Comparison of ENCODE assay signal across 9 mouse cellular contexts in the genomic region with DNA sequence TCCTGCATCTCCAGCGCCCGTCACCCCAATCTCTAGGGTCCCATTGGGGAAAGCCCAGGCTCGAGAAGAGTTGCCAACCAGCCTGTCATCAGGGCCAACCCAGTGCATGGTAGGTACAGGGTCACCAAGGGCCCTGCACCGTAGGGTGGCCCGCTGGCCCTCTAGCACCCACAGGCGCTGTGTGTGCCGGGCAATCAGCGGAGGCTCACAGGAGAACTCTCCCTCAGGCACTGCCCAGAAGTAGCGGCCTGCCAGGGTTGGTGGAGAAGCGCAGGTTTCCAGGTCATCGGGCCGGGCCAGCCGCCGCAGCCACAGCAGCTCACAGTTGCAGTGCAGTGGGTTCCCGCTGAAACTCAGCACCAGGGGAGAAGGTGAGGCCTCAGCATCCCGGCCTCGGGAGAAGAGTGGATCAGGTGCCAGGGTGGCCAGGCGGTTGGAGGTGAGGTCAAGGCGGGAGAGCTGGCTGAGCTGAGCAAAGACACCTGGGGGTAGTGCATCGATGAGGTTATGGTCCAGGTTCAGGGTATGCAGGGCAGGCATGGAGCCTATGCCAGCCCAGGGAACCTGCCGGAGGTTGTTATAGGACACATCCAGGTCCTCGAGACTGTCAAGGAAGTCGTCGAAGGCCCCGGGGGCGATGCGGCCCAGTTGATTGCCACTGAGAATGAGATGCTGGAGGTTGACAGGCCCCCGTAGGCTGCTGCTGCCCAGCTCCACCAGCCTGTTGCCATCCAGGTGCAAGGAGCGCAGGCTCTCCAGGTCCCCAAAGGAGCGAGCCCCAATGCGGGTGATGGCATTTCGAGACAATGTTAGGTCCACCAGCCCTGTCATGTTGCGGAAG. TPM values are rescaled to one million over a fixed set of nuclear protein-coding genes. Genes with fewer than 3 reads are reported as not detected.
DNase-seq lines count a peak whose midpoint lies in the region; ATAC-seq lines count a peak whose summit lies in the region.
"Had no signal": no experiment of that assay in that cellular context is flagged by ENCODE, and none has a peak within 500 bp of the region (broad histone marks: within the 10 kb centered on the region; RNA-seq: fewer than 3 reads in every experiment).

No protein-coding gene starts in this region.

- peak overlapping the region; percentile 82; the same call in 1 of the 2 replicates for H3K4me2 ChIP-seq in intestine, embryonic 16.5 days (ENCODE audit: low read depth, low read length)
- H3K4me2 ChIP-seq in stomach, embryonic 15.5 days = peak overlapping the region; percentile 84

- peak overlapping the region; percentile 92 for H3K9ac ChIP-seq in intestine, embryonic 16.5 days (ENCODE audit: low read depth, low read length)
- no peak overlapping the region for H3K9ac ChIP-seq in stomach, embryonic 15.5 days

- H3K27ac ChIP-seq in heart, embryonic 10.5 days = peak overlapping the region; percentile 98
- no peak overlapping the region; the same call in 1 of the 2 replicates for H3K27ac ChIP-seq in intestine, embryonic 16.5 days (ENCODE audit: low read length)
- H3K27ac ChIP-seq in stomach, embryonic 15.5 days = no peak overlapping the region

- peaks cover 33% of the 10 kb centered on the region for H3K36me3 ChIP-seq in heart, embryonic 10.5 days
- H3K36me3 ChIP-seq in megakaryocyte, embryonic 14.5 days (replicated peaks; ENCODE audit: low read length) = no peaks in the 10 kb centered on the region
- H3K36me3 ChIP-seq in intestine, embryonic 16.5 days (ENCODE audit: control insufficient read depth, insufficient read depth, low read length) = peaks cover 16% of the 10 kb centered on the region
- H3K36me3 ChIP-seq in stomach, embryonic 15.5 days = peaks cover 18% of the 10 kb centered on the region

- DNase-seq in heart, embryonic 10.5 days (ENCODE audit: low spot score) = no peak
- no peak for DNase-seq in heart, postnatal 36 days
- no peak for DNase-seq in frontal cortex, postnatal 36 days (ENCODE audit: low spot score in 2 of 2)
- DNase-seq in left cerebral cortex, adult 18-20 months (ENCODE audit: low spot score in 2 of 2) = no peak
- DNase-seq: layer of hippocampus, postnatal 36 days had no signal

- intact Hi-C loops in heart, postnatal 36 days (cut with DNase I) = no loop called here

- H3K27me3 ChIP-seq in heart, embryonic 10.5 days (ENCODE audit: insufficient read depth, poor library complexity, severe bottlenecking) = peaks cover 8% of the 10 kb centered on the region; the same call in 1 of the 2 replicates
- H3K27me3 ChIP-seq in megakaryocyte, embryonic 14.5 days (replicated peaks) = peaks cover 93% of the 10 kb centered on the region
- H3K27me3 ChIP-seq in intestine, embryonic 16.5 days (replicated peaks; ENCODE audit: control insufficient read depth, insufficient read depth, low read length) = no peaks in the 10 kb centered on the region
- H3K27me3 ChIP-seq in stomach, embryonic 15.5 days (replicated peaks) = no peaks in the 10 kb centered on the region

- no peak for ATAC-seq in megakaryocyte, adult 5-6 weeks (ENCODE audit: poor library complexity, severe bottlenecking)
- no peak for ATAC-seq in intestine, embryonic 16.5 days
- no peak for ATAC-seq in stomach, embryonic 15.5 days (ENCODE audit: insufficient read depth, low FRiP score, low read depth)

- H3K4me3 ChIP-seq in heart, embryonic 10.5 days = peak overlapping the region; percentile 92
- H3K4me3 ChIP-seq in megakaryocyte, embryonic 14.5 days (replicated peaks) = peak overlapping the region; percentile 18
- peak overlapping the region; percentile 94 for H3K4me3 ChIP-seq in intestine, embryonic 16.5 days (ENCODE audit: low read length)
- H3K4me3 ChIP-seq in stomach, embryonic 15.5 days (replicated peaks) = peak overlapping the region; percentile 90; the same call in 1 of the 2 replicates

- H3K9me3 ChIP-seq in heart, embryonic 10.5 days = no peaks in the 10 kb centered on the region
- H3K9me3 ChIP-seq in megakaryocyte, embryonic 14.5 days = no peaks in the 10 kb centered on the region
- H3K9me3 ChIP-seq in intestine, embryonic 16.5 days (ENCODE audit: control insufficient read depth, low read length) = no peaks in the 10 kb centered on the region
- no peaks in the 10 kb centered on the region for H3K9me3 ChIP-seq in stomach, embryonic 15.5 days

- WGBS in heart, embryonic 10.5 days = 88% methylated on average over 33 of the region's 33 CpGs
- 89% methylated on average over 33 of the region's 33 CpGs for WGBS in intestine, embryonic 16.5 days
- WGBS in stomach, embryonic 15.5 days = 84% methylated on average over 33 of the region's 33 CpGs

- peaks cover 48% of the 10 kb centered on the region for H3K4me1 ChIP-seq in heart, embryonic 10.5 days
- H3K4me1 ChIP-seq in megakaryocyte, embryonic 14.5 days = peaks cover 26% of the 10 kb centered on the region
- peaks cover 31% of the 10 kb centered on the region for H3K4me1 ChIP-seq in intestine, embryonic 16.5 days (ENCODE audit: control insufficient read depth, insufficient read depth, low read length)
- peaks cover 34% of the 10 kb centered on the region for H3K4me1 ChIP-seq in stomach, embryonic 15.5 days

RNA-seq across cellular contexts. Expression of a gene that starts 1.8 kb away (rescaled TPM):
- 4.4 and 7.2 TPM in 2 replicates for polyA plus RNA-seq in heart, embryonic 10.5 days (2016; fragmentation: Nextera tagmentation; extraction: Ambion mirVana)
- 1 to 10 TPM; 7.7 to 9.2 TPM for total RNA-seq in heart, postnatal 36 days (2021)
- 2.4 and 4.7 TPM in 2 replicates for polyA plus RNA-seq in megakaryocyte, embryonic 14.5 days (2012; ENCODE audit: insufficient read depth, low replicate concordance)
- total RNA-seq in megakaryocyte, adult 5-6 weeks (2015) = 0.09 and 0.30 TPM in 2 replicates
- 0.29 and 0.65 TPM in 2 replicates for total RNA-seq in megakaryocyte, adult 5-6 weeks (2017)
- polyA plus RNA-seq in intestine, embryonic 16.5 days (2015; fragmentation: Nextera tagmentation; extraction: Ambion mirVana) = 2.7 and 4.0 TPM in 2 replicates
- polyA plus RNA-seq in stomach, embryonic 15.5 days (2015; fragmentation: Nextera tagmentation; extraction: Ambion mirVana) = 5.7 and 6.1 TPM in 2 replicates
- 10 to 100 TPM; 41.9 to 46.4 TPM for total RNA-seq in left cerebral cortex, adult 18-20 months (2021)

RNA-seq across cellular contexts. Expression of a gene that starts 11.8 kb away (rescaled TPM):
- 53.1 and 61.9 TPM in 2 replicates for polyA plus RNA-seq in heart, embryonic 10.5 days (2016; fragmentation: Nextera tagmentation; extraction: Ambion mirVana)
- 10 to 100 TPM in 1 of 2 experiments, 1 to 10 TPM in 1; 9.4 to 10.1 TPM for total RNA-seq in heart, postnatal 36 days (2021)
- polyA plus RNA-seq in megakaryocyte, embryonic 14.5 days (2012; ENCODE audit: insufficient read depth, low replicate concordance) = 17.9 and 27.3 TPM in 2 replicates
- 18.4 and 23.4 TPM in 2 replicates for total RNA-seq in megakaryocyte, adult 5-6 weeks (2015)
- 12.4 and 20.0 TPM in 2 replicates for total RNA-seq in megakaryocyte, adult 5-6 weeks (2017)
- polyA plus RNA-seq in intestine, embryonic 16.5 days (2015; fragmentation: Nextera tagmentation; extraction: Ambion mirVana) = 66.0 and 69.2 TPM in 2 replicates
- 66.1 and 66.8 TPM in 2 replicates for polyA plus RNA-seq in stomach, embryonic 15.5 days (2015; fragmentation: Nextera tagmentation; extraction: Ambion mirVana)
- total RNA-seq in left cerebral cortex, adult 18-20 months (2021) = 10 to 100 TPM; 27.3 to 27.7 TPM

Comparison
In these comparisons a context has a peak if more than half of its experiments do, and no peak if none do; other contexts are left out.
1. H3K4me3 ChIP-seq: peak in every context shown above with its lines; median percentile 94 in intestine, embryonic 16.5 days; 92 in heart, embryonic 10.5 days; 90 in stomach, embryonic 15.5 days; 18 in megakaryocyte, embryonic 14.5 days.